Mouse (Mus musculus) kidney, adult 9 months (tissue): ENCODE results near the gene Kcnj2.

Experiments used
- DNase-seq: peaks from one replicate; pipeline ENCODE4 v3.0.0; 2022

The Kcnj2 gene

DNA sequence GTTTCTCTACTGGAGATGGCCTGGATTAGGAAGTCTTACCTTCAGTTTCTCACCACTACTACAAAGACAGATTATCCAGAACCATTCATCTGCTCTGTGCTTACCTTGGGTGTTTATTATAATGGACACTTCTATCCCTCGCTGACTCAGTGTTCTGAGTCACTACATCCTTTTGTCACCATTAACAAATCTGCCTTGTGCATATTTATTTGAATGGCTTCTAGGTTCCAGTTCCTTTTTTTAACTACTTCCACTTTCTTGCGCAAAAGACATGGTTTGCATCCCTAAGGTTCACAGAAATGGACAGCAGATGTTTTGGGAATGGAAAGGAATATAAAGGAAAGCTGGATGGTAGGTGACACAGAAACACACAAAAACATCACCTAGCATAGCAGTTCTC is 27.0 kb downstream of the Kcnj2 start:
- DNase-seq: no peak

DNA sequence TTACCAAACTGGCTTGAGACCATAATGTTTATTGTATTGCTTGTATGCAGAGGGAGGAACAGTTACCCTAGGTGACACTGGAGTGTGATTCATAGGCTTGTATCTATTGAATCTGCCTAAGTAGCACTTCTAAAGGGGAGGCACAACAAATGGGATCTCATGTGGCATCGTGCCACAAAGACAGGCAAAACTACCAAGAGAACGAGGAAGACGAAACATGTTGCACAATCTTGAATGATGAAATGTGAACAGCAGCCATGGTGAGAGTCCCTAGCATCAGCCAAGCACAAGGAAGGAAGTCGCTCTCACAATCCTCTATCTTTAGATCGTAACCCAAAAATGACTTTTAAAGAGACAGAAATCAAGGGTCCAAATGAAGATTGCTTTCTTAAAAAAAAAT is 30.6 kb downstream of the Kcnj2 start:
- peak; percentile 5 for DNase-seq

DNA sequence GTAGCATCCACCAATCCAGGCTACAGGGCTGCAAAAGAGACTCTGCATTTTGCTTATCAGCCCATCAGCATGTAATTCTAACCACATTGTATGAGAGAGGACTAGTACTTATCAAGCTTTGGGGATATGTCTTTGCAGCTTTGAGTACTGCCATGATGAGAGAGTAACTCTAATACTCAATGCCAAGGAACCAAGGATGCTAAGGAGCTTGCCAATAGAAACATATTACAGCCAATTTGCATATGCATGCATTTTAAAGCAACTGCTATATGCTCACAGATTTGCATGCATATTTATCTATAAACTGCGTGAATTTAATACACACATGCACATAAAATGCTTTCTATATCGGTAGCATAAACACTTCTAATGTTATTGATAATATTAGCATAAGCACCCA is 34.2 kb downstream of the Kcnj2 start:
- DNase-seq: no peak

GRCm38 (mm10) chr11:111100651-111101050 is 34.7 kb downstream of the Kcnj2 start:
- DNase-seq: no peak

GRCm38 (mm10) chr11:111101620-111102176 is 35.7 kb downstream of the Kcnj2 start:
- no peak for DNase-seq

DNA sequence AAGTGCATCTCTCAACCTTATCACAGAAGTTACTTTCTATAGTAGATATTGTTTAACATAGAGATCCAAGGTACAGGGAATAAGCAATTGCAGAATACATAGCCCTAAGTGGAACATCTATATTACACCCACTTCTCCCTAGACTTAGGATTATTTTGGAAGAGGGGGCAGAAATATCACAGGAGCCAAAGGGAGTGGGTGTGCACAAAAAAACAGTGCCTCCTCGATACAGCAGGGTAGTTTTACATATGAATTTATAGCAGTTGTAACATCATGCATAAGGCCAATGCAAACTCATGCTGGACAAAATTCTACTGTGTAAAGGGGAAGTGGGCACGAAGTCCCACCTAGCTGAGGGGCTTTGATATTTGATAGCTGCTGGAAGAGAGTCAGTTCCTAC is 38.5 kb downstream of the Kcnj2 start:
- DNase-seq: no peak

- no peak for DNase-seq
These were observed 42.2 kb downstream of the Kcnj2 start for GRCm38 (mm10) chr11:111108130-111108529.

DNA sequence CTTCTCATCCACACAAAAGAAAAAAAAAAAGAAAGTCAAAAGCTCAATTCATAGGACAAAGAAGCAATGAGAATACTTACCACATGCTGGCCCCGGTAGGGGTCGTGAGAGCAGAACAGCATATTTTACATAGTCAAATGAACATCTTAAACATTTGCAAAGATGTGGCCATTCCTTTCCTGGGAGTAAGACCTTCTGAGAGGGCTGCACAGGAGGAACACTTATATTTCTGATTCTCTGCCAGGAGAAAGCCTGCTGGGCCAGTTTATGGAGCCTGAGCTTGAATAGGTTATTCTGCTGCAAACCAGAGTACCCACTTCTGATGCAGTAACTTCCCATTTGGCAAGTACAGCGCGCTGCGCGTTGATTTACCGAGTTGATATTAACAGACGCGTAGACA is 55.5 kb downstream of the Kcnj2 start:
- DNase-seq: no peak

GRCm38 (mm10) chr11:111123324-111123723 is 57.4 kb downstream of the Kcnj2 start:
- peak; percentile 59 for DNase-seq

GRCm38 (mm10) chr11:111125963-111126362 is 60.0 kb downstream of the Kcnj2 start:
- no peak for DNase-seq
